Mouse (Mus musculus) heart, embryonic 16.5 days (tissue): ENCODE data around the gene Sgms2. TPM values are rescaled to one million over a fixed set of nuclear protein-coding genes. Genes with fewer than 3 reads are reported as not detected.
"Not testable (repeated sequence)": the region's sequence is repeated elsewhere in the genome, so short reads cannot be mapped to it uniquely, and the experiment has no call there.

ENCODE experiments used
- ATAC-seq: fragments of 200-750 bp; cut with Nextera tagmentation; replicated peaks from 2 replicates; pipeline ENCODE4 v1.8.0; 2017; ENCODE audit warnings: moderate number of reproducible peaks; ENCODE audit not compliant: insufficient read depth, low FRiP score; ENCODE audit errors: extremely low read depth
- H3K27ac ChIP-seq: fragments of 300-500 bp; sonication (generic); 2 replicates; pipeline ENCODE4 v1.5.1; 2014; ENCODE audit warnings: mild to moderate bottlenecking, low read length, control low read depth, moderate library complexity
- H3K27me3 ChIP-seq: fragments of 300-500 bp; sonication (generic); 2 replicates; pipeline ENCODE4 v1.6.1; 2014; ENCODE audit warnings: low read length, mixed read lengths; ENCODE audit not compliant: control insufficient read depth, insufficient read depth
- H3K36me3 ChIP-seq: fragments of 300-500 bp; sonication (generic); 2 replicates; pipeline ENCODE4 v1.6.1; 2014; ENCODE audit not compliant: control insufficient read depth, insufficient read depth
- H3K4me1 ChIP-seq: fragments of 300-500 bp; sonication (generic); 2 replicates; pipeline ENCODE4 v1.6.1; 2014; ENCODE audit warnings: low read length, mixed read lengths; ENCODE audit not compliant: control insufficient read depth, insufficient read depth
- H3K4me2 ChIP-seq: fragments of 300-500 bp; sonication (generic); 2 replicates; pipeline ENCODE4 v1.6.1; 2014; ENCODE audit warnings: low read depth, mild to moderate bottlenecking, control low read depth, low read length
- H3K4me3 ChIP-seq: fragments of 300-500 bp; sonication (generic); 2 replicates; pipeline ENCODE4 v1.5.1; 2014; ENCODE audit warnings: mild to moderate bottlenecking, control low read depth, low read length
- H3K9ac ChIP-seq: fragments of 300-500 bp; sonication (generic); 2 replicates; pipeline ENCODE4 v1.6.1; 2014; ENCODE audit warnings: low read length, control low read depth
- H3K9me3 ChIP-seq: fragments of 300-500 bp; sonication (generic); replicated peaks from 2 replicates; pipeline ENCODE4 v1.6.1; 2016; ENCODE audit warnings: low read length; ENCODE audit not compliant: control insufficient read depth
- WGBS: fragments of 180-500 bp; shearing (Covaris S2); extraction: QIAGEN DNeasy Blood & Tissue Kit; methylation state at CpG from one replicate; pipeline ENCODE4 v1.1.7; 2014; 5-methylcytosine and 5-hydroxymethylcytosine counted together
- polyA plus RNA-seq: library from polyadenylated mRNA; unstranded; fragments of >200 nt; fragmentation: Nextera tagmentation; extraction: Ambion mirVana; gene quantifications from 2 replicates; pipeline ENCODE4 v1.2.1, GENCODE M21; 2015

Sgms2 gene
- polyA plus RNA-seq, 1 experiment from 2014 or later = 1.3 TPM

DNA sequence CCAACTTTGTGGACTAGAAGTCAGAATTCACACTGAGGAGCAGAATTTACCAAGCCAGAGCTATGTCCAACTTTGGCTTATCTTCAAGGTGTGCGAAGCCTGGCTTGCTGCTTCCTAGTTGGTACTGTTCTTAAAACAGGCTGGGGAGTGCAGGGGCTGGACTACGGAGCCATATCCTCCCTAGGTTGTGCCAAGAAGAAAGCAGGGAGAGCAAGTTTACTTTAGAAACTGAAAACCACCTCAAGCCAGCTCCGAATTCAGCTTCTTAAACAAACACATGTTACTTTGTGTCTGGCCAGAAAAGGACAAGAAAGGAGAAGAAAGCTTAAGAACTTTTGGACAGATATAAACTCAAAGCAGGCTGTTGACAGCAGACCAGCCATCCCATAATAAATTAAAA is 150.3 kb downstream of the Sgms2 start:
- Histone ChIP-seq H3K9ac (no peak overlapping the region), H3K4me3 (no peak overlapping the region), H3K4me1 (no peaks in the 10 kb centered on the region), H3K4me2 (no peak overlapping the region), H3K27ac (no peak overlapping the region), H3K36me3 (no peaks in the 10 kb centered on the region), H3K27me3 (no peaks in the 10 kb centered on the region), H3K9me3 (no peaks in the 10 kb centered on the region)
- no peak for ATAC-seq
- 67% methylated on average over 3 of the region's 3 CpGs for WGBS

DNA sequence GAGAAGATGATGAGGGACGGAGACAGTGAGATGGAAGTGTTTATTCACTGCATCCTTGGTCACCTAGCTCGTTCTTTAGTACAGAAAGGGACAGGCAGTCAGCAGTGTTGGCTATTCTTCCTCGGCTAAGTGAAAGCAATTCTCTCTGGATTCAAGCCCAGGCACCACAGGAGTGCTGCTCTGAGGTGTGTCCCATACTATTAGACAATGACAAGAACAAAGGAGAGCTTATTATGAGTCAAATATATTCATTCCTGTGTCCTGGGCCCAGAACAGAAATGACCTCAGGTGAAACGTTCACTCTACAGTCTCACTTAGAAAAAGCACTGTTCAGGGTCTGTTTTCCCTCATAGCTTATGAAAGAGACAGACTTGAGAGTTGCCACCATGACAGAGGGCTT is 151.9 kb downstream of the Sgms2 start:
- H3K4me3 ChIP-seq = no peak overlapping the region
- ATAC-seq = no peak
- no peak overlapping the region for H3K9ac ChIP-seq
- H3K27ac ChIP-seq = no peak overlapping the region
- H3K27me3 ChIP-seq = no peaks in the 10 kb centered on the region
- H3K4me2 ChIP-seq = no peak overlapping the region
- no peaks in the 10 kb centered on the region for H3K9me3 ChIP-seq
- H3K36me3 ChIP-seq = no peaks in the 10 kb centered on the region
- WGBS = 72% methylated on average over 4 of the region's 4 CpGs
- peaks cover 10% of the 10 kb centered on the region for H3K4me1 ChIP-seq

DNA sequence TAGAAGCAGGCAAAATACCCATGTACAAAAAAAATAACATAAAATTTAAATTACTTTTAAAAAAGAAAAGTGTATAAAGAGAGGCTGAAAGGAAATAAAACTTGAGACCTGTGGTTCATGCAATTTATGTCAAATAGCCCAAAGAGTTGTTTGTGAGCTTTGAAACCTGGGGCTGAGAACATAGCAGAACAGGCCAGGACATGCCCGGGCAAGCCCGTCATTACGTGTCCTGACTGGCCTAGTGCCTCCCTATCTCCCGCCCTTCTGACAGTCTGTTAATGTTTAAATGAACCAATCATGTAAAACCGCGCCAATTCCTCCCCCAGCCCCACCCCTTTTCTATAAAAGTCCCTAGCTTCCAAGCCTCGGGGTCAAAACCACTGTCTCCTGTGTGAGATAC is 153.5 kb downstream of the Sgms2 start:
- not testable (repeated sequence) for ATAC-seq, H3K36me3 ChIP-seq, H3K9me3 ChIP-seq, H3K27ac ChIP-seq, H3K9ac ChIP-seq, H3K27me3 ChIP-seq, H3K4me2 ChIP-seq, H3K4me3 ChIP-seq
- peaks cover 16% of the 10 kb centered on the region for H3K4me1 ChIP-seq
- WGBS = 96% methylated on average over 4 of the region's 7 CpGs

- H3K9me3 ChIP-seq = no peaks in the 10 kb centered on the region
- H3K27ac ChIP-seq = no peak overlapping the region
- no peak for ATAC-seq
- H3K4me3 ChIP-seq = no peak overlapping the region
- H3K9ac ChIP-seq = no peak overlapping the region
- no peak overlapping the region for H3K4me2 ChIP-seq
- 89% methylated on average over 8 of the region's 8 CpGs for WGBS
- no peaks in the 10 kb centered on the region for H3K36me3 ChIP-seq
- H3K4me1 ChIP-seq = peaks cover 16% of the 10 kb centered on the region
- no peaks in the 10 kb centered on the region for H3K27me3 ChIP-seq
Observed at GRCm38 (mm10) chr3:131336629-131337028, 154.6 kb downstream of the Sgms2 start.

- Histone ChIP-seq H3K9me3 (no peaks in the 10 kb centered on the region), H3K9ac (peak overlapping the region; percentile 44), H3K27ac (no peak overlapping the region), H3K27me3 (no peaks in the 10 kb centered on the region), H3K4me1 (peaks cover 16% of the 10 kb centered on the region), H3K4me3 (peak overlapping the region; percentile 28), H3K4me2 (peak overlapping the region; percentile 66), H3K36me3 (no peaks in the 10 kb centered on the region)
- ATAC-seq = no peak
- 49% methylated on average over 8 of the region's 8 CpGs for WGBS
Observed at GRCm38 (mm10) chr3:131335117-131335547, 156.1 kb downstream of the Sgms2 start.

DNA sequence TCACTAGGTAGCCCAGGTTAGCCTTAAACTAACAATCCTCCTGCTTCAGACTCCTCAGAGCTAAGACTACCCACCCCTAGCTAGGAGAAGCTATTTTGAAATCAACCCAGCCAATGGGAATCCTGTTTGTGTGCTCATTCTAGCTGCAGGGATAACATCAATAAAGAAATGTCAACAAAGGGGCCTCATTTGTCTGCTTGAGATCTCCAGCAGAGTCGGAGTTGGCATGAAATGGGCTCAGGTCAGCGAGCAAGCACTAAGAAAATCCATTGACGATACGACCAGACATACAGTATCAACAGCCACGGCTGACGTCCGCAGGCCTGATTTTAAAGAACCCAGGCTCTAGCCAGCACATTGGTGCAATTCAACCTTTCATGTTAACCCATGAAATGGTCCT is 164.0 kb downstream of the Sgms2 start:
- H3K36me3 ChIP-seq = no peaks in the 10 kb centered on the region
- no peaks in the 10 kb centered on the region for H3K4me1 ChIP-seq
- H3K4me2 ChIP-seq = no peak overlapping the region
- no peak overlapping the region for H3K9ac ChIP-seq
- H3K9me3 ChIP-seq = no peaks in the 10 kb centered on the region
- no peaks in the 10 kb centered on the region for H3K27me3 ChIP-seq
- H3K27ac ChIP-seq = no peak overlapping the region
- 82% methylated on average over 7 of the region's 7 CpGs for WGBS
- no peak overlapping the region for H3K4me3 ChIP-seq
- no peak for ATAC-seq

DNA sequence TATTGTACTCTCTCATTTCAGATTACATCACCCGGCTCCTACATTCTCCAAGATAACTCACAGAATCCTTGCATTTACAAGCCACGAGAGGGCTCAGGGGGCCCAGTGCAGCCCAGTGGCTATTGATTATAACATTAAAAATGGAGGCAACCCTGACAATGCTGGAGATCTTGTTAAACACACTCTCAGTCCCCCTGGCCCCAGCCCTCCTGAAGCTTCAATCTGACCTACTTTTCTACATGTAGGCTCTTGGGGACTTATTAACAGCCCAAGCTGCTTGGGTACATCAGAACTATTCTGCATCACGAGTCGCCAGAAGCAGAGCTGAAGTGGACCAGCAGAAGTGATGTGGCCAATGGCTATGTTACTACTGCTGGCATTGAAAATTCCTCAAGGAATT is 164.6 kb downstream of the Sgms2 start:
- H3K4me3 ChIP-seq = no peak overlapping the region
- H3K4me2 ChIP-seq = no peak overlapping the region
- 81% methylated on average over 4 of the region's 4 CpGs for WGBS
- H3K9me3 ChIP-seq = no peaks in the 10 kb centered on the region
- no peaks in the 10 kb centered on the region for H3K4me1 ChIP-seq
- no peak overlapping the region for H3K9ac ChIP-seq
- no peaks in the 10 kb centered on the region for H3K36me3 ChIP-seq
- no peak for ATAC-seq
- no peaks in the 10 kb centered on the region for H3K27me3 ChIP-seq
- no peak overlapping the region for H3K27ac ChIP-seq

GRCm38 (mm10) chr3:131322081-131322815 is 169.0 kb downstream of the Sgms2 start:
- no peak overlapping the region for H3K9ac ChIP-seq
- H3K36me3 ChIP-seq = no peaks in the 10 kb centered on the region
- 65% methylated on average over 14 of the region's 14 CpGs for WGBS
- H3K27ac ChIP-seq = no peak overlapping the region
- H3K4me2 ChIP-seq = no peak overlapping the region
- no peaks in the 10 kb centered on the region for H3K4me1 ChIP-seq
- H3K27me3 ChIP-seq = no peaks in the 10 kb centered on the region
- H3K9me3 ChIP-seq = no peaks in the 10 kb centered on the region
- no peak overlapping the region for H3K4me3 ChIP-seq
- no peak for ATAC-seq

GRCm38 (mm10) chr3:131320184-131320583 is 171.0 kb downstream of the Sgms2 start:
- Histone ChIP-seq H3K4me2 (no peak overlapping the region), H3K27ac (no peak overlapping the region), H3K4me1 (no peaks in the 10 kb centered on the region), H3K36me3 (no peaks in the 10 kb centered on the region), H3K9ac (no peak overlapping the region), H3K27me3 (no peaks in the 10 kb centered on the region), H3K9me3 (no peaks in the 10 kb centered on the region), H3K4me3 (no peak overlapping the region)
- ATAC-seq = no peak
- WGBS = 5% methylated on average over 3 of the region's 3 CpGs
